Mouse (Mus musculus): ENCODE data around the gene Gm42906. TPM values are rescaled to one million over a fixed set of nuclear protein-coding genes. Genes with fewer than 3 reads are reported as not detected.
A peak's percentile ranks its signal among the peaks of the same experiment; 100 is the strongest.

The Gm42906 gene
- polyA plus RNA-seq, 2 experiments from 2014 or later, result not detected

- no peak for ATAC-seq
These were observed 131.7 kb downstream of the Gm42906 start for GRCm38 (mm10) chr5:151296244-151296643.

GRCm38 (mm10) chr5:151293591-151293990 lies 134.4 kb downstream of the Gm42906 start:
- no peak for ATAC-seq

DNA sequence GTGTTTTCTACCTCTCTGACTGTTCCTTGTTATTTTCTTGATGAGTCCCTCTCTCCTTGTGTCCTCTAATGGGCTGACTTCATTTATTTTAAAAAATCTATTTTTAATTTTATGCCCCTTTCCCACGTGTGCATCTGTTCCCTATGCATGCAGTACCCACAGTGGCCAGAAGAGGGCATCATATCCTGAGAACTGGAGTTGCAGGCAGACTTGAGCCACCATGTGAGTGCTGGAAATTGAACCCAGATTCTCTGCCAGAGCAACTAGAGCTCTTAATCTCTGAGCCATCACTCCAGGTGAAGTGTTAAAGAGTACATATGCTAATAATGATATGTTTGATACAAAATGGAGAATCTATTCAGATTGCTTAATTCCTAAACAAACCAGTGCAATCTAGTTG lies 135.7 kb downstream of the Gm42906 start:
- peak; percentile 39 for ATAC-seq

- ATAC-seq, result no peak
These were observed 141.6 kb downstream of the Gm42906 start for GRCm38 (mm10) chr5:151286331-151286730.

GRCm38 (mm10) chr5:151279531-151279930 lies 148.4 kb downstream of the Gm42906 start:
- no peak for ATAC-seq

- ATAC-seq, result no peak
These were observed 150.0 kb downstream of the Gm42906 start for GRCm38 (mm10) chr5:151277927-151278326.

- no peak for ATAC-seq
These were observed 152.0 kb downstream of the Gm42906 start for GRCm38 (mm10) chr5:151275986-151276385.

GRCm38 (mm10) chr5:151274265-151274664 lies 153.7 kb downstream of the Gm42906 start:
- ATAC-seq, result no peak

GRCm38 (mm10) chr5:151270815-151271214 lies 157.1 kb downstream of the Gm42906 start:
- ATAC-seq, result no peak

- ATAC-seq, result no peak
These were observed 160.9 kb downstream of the Gm42906 start for GRCm38 (mm10) chr5:151266896-151267634.

- no peak for ATAC-seq
These were observed 166.4 kb downstream of the Gm42906 start for GRCm38 (mm10) chr5:151261558-151261957.

DNA sequence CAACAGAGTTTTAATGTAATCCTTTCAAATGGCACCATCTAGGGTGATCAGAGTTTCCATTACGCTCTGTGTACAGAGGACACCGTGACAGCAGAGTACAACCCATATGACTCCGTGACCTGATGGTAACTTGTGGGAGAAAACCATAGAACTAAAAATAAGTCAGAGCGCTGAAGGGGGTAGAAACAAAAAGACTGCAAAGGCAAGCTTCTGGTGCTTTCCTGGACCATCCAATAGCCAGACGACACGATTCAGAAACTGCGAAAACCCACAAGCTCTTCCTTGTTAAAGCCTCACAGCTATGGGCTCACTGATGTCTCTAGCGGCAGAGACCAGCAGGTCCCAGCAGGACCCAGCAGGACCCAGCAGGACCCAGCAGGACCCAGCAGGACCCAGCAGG lies 175.8 kb downstream of the Gm42906 start:
- ATAC-seq, result peak; percentile 73

DNA sequence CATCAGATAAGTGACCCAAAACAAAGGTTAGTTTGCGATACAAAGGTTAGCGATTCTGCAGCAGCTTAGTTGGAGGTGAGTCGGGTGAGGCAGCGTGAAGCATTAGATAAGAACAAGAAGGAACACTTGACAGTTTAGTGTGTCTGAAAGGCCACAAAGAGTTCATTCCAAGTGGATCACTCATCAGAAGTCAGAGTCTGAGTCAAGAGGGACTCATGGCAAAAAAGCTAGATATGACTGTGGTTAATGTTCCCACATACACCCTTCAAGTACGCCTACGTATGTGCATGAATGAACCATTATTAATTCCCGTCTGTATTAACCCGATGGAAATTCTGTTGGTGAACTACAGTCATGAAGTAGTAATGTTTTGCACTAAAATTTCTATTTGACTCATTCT lies 176.3 kb downstream of the Gm42906 start:
- peak; percentile 38 for ATAC-seq

- ATAC-seq, result no peak
These were observed 179.0 kb downstream of the Gm42906 start for GRCm38 (mm10) chr5:151248671-151249620.

DNA sequence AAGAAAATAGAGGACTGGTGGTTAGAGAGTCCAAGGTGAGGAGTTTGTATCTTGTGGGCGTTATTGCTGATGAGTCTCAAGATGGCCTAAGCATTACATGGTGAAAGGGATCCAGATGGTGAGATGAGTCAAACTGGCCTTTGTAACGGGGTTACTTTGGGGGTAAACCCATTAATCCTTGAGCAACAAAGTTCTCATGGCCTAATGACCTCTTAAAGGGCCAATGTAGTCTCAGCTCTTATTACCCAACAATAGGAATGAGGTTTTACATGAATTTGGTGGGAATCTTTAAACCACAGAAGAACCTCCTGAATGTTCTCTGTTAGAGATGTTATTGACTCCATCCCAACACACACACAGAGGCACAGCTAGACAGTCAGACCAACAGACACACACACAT lies 179.9 kb downstream of the Gm42906 start:
- ATAC-seq, result no peak

GRCm38 (mm10) chr5:151247115-151247875 lies 180.7 kb downstream of the Gm42906 start:
- ATAC-seq, result peak; percentile 68

DNA sequence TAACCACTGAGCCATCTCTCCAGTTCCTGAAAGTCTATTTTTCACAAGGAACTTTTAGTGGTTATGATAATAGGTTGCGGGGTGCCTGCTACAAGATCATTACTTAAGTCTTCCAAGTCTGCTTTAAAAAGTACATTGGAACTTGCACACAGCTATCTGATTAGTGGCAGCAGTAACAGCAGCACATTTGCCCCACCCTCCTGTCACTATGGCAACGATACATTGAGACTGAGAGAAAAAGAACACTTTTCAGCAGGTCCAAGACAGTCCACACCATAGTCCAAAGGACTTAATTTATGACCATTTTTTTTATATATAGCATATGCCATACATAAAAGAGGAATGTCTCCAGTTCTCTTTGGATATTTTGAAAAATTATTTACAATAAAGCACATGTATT lies 181.7 kb downstream of the Gm42906 start:
- no peak for ATAC-seq

GRCm38 (mm10) chr5:151245571-151245970 lies 182.4 kb downstream of the Gm42906 start:
- no peak for ATAC-seq

- no peak for ATAC-seq
These were observed 189.2 kb downstream of the Gm42906 start for GRCm38 (mm10) chr5:151238730-151239129.

- ATAC-seq, result no peak
These were observed 191.6 kb downstream of the Gm42906 start for GRCm38 (mm10) chr5:151236411-151236810.

DNA sequence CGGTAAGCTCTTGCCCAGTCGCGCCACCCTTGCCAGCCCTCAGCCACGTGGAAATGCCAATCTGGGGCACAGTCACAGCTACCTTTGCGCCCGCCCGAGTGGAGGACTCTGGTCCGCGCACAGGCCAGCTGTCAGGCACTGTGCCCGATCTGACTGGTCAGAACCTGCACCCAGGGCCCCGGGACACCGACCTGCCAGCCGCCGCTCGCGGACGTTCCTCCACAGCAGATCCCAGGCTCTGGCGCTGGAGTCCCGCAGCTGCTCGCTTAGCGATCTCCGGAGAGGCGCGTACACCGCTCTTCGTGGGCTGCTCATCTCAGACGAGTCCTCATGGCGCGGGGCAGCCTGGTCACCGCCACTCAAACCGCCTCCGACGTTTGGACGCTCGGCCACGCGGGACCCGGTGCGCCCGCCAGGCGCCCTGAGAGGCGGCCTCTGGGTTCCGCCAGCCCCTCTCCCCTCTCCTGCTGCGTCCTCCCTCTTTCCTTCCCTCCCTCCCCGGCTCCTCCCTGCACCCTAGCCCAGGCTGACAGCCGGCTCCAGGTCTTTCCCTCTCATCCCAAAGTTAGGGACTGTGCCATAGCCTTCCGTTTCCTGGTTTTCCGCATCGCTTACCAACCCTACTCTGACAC lies 194.4 kb downstream of the Gm42906 start, which contains the start of gene Stard13:
Stard13 (minus strand) TSS at position 437 of the 632 bp plus-strand sequence.
- ATAC-seq, result no peak
